Mouse (Mus musculus): ENCODE measurements at regions not wholly inside any gene's neighbourhood (a gene's known extent, or its start where the extent isn't known, plus 50 kb on each side); places are given as distances from the start of the nearest gene placed in this dataset.

GRCm38 (mm10) chr7:40381244-40381643, 516.9 kb upstream of the Vstm2b start:
- no peak for ATAC-seq (ENCODE audit: low FRiP score, low read depth)
- no peaks in the 10 kb centered on the region for H3K4me1 ChIP-seq
- 86% methylated on average over 3 of the region's 3 CpGs for WGBS

DNA sequence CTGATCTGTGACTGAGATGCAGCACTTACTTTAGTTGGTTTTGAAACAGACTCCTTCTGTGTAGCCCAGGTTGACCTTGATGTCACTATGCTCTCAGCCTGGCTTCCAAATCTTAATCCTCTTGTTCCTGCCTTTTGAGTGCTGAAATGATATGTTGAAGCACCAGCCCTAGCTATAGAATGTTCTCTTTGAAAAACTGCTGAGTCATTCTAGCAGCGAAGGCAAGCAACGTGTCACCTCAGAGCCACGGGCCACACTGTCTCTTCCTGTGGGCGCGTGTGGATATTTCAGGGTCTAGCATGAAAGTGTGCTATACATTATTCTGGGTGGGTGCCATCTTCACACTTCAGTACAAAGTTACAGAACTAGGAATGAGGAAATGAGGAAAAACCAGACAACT, 510.0 kb upstream of the Vstm2b start:
- no peak for ATAC-seq (ENCODE audit: low FRiP score, low read depth)
- Histone ChIP-seq H3K27me3 (peaks cover 6% of the 10 kb centered on the region), H3K27ac (no peak overlapping the region), H3K36me3 (no peaks in the 10 kb centered on the region), H3K9me3 (no peaks in the 10 kb centered on the region), H3K4me3 (no peak overlapping the region), H3K9ac (no peak overlapping the region), H3K4me2 (replicated peaks) (no peak overlapping the region), H3K4me1 (no peaks in the 10 kb centered on the region)
- WGBS = 91% methylated on average over 5 of the region's 5 CpGs

More at GRCm38 (mm10) chr7:40381244-40381643, 516.9 kb upstream of the Vstm2b start:
- Histone ChIP-seq H3K4me3 (no peak overlapping the region), H3K27ac (no peak overlapping the region), H3K9ac (no peak overlapping the region), H3K9me3 (no peaks in the 10 kb centered on the region), H3K27me3 (no peaks in the 10 kb centered on the region), H3K4me2 (replicated peaks) (no peak overlapping the region), H3K36me3 (no peaks in the 10 kb centered on the region)

- Histone ChIP-seq H3K27me3 (peaks cover 6% of the 10 kb centered on the region), H3K4me3 (no peak overlapping the region), H3K4me2 (replicated peaks) (no peak overlapping the region), H3K27ac (no peak overlapping the region), H3K36me3 (no peaks in the 10 kb centered on the region), H3K4me1 (no peaks in the 10 kb centered on the region), H3K9me3 (no peaks in the 10 kb centered on the region), H3K9ac (no peak overlapping the region)
- ATAC-seq (ENCODE audit: low FRiP score, low read depth) = no peak
- 38% methylated on average over 3 of the region's 3 CpGs for WGBS
Observed at GRCm38 (mm10) chr7:40389795-40390194, 508.3 kb upstream of the Vstm2b start.

- H3K4me2 ChIP-seq (replicated peaks) = no peak overlapping the region
- WGBS = 28% methylated on average over 3 of the region's 3 CpGs
- H3K4me1 ChIP-seq = no peaks in the 10 kb centered on the region
- H3K9ac ChIP-seq = no peak overlapping the region
- H3K9me3 ChIP-seq = no peaks in the 10 kb centered on the region
- H3K4me3 ChIP-seq = no peak overlapping the region
- H3K36me3 ChIP-seq = no peaks in the 10 kb centered on the region
- no peak overlapping the region for H3K27ac ChIP-seq
- H3K27me3 ChIP-seq = peaks cover 6% of the 10 kb centered on the region
- ATAC-seq (ENCODE audit: low FRiP score, low read depth) = no peak
Observed at GRCm38 (mm10) chr7:40390927-40391326, 507.2 kb upstream of the Vstm2b start.

DNA sequence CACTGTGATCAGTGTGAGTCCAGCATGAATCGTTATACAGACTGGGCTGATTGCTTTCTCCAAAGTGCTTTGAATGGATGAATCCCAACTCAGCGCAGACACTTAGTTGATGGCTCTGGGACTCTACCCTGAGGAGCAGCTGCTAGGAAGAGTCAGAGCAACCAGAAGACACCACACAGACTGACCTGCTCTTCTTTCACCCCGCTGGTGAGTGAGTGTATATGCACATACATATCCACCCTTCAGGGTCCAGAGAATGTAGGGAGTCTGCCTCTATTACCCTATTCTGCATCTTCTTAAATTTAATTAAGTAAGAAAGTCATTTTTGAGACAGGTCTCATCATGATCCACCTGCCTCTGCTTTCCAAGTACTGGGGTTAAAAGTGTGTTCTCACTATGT, 506.5 kb upstream of the Vstm2b start:
- Histone ChIP-seq H3K4me2 (replicated peaks) (no peak overlapping the region), H3K9me3 (no peaks in the 10 kb centered on the region), H3K9ac (no peak overlapping the region), H3K27ac (no peak overlapping the region), H3K4me3 (no peak overlapping the region), H3K27me3 (peaks cover 6% of the 10 kb centered on the region), H3K36me3 (no peaks in the 10 kb centered on the region), H3K4me1 (no peaks in the 10 kb centered on the region)
- WGBS = 48% methylated on average over 3 of the region's 3 CpGs
- ATAC-seq (ENCODE audit: low FRiP score, low read depth) = no peak

- no peak overlapping the region for H3K4me2 ChIP-seq (replicated peaks)
- no peak for ATAC-seq (ENCODE audit: low FRiP score, low read depth)
- H3K9ac ChIP-seq = no peak overlapping the region
- H3K27ac ChIP-seq = no peak overlapping the region
- H3K9me3 ChIP-seq = no peaks in the 10 kb centered on the region
- H3K4me3 ChIP-seq = no peak overlapping the region
- H3K4me1 ChIP-seq = no peaks in the 10 kb centered on the region
- no peaks in the 10 kb centered on the region for H3K36me3 ChIP-seq
- H3K27me3 ChIP-seq = peaks cover 6% of the 10 kb centered on the region
- 72% methylated on average over 3 of the region's 3 CpGs for WGBS
Observed at GRCm38 (mm10) chr7:40392207-40392606, 505.9 kb upstream of the Vstm2b start.

GRCm38 (mm10) chr7:40392699-40393098, 505.4 kb upstream of the Vstm2b start:
- Histone ChIP-seq H3K9me3 (no peaks in the 10 kb centered on the region), H3K27me3 (peaks cover 6% of the 10 kb centered on the region), H3K4me3 (no peak overlapping the region), H3K36me3 (no peaks in the 10 kb centered on the region), H3K4me1 (no peaks in the 10 kb centered on the region), H3K9ac (no peak overlapping the region), H3K4me2 (replicated peaks) (no peak overlapping the region), H3K27ac (no peak overlapping the region)
- 65% methylated on average over 1 of the region's 1 CpGs for WGBS
- no peak for ATAC-seq (ENCODE audit: low FRiP score, low read depth)

GRCm38 (mm10) chr7:40398266-40398665, 499.9 kb upstream of the Vstm2b start:
- WGBS = 74% methylated on average over 5 of the region's 5 CpGs

DNA sequence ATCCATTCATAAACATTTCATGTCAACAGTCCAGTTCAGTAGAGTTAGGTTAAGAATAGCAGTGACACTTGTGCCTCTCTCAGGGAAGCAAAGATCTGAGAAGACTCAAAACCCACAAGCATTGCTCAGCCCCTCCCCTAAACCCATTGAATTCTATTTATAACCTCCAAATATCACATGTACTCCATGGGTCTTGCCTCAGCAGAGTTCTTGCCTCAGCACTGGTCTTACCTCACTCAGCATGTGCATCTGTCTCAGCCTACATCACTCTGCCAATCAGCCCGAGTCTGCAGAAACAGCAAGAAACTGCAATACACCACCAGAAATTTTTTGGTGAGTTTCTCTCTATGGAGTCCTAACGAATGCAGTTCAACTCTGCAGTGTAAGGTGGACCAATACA, 478.8 kb upstream of the Vstm2b start:
- 64% methylated on average over 2 of the region's 2 CpGs for WGBS
- no peak overlapping the region for H3K4me3 ChIP-seq
- no peaks in the 10 kb centered on the region for H3K27me3 ChIP-seq
- no peak overlapping the region for H3K9ac ChIP-seq
- no peaks in the 10 kb centered on the region for H3K4me1 ChIP-seq
- ATAC-seq (ENCODE audit: low FRiP score, low read depth) = no peak
- H3K27ac ChIP-seq = no peak overlapping the region
- no peak overlapping the region for H3K4me2 ChIP-seq (replicated peaks)
- no peaks in the 10 kb centered on the region for H3K36me3 ChIP-seq
- no peaks in the 10 kb centered on the region for H3K9me3 ChIP-seq

More at GRCm38 (mm10) chr7:40398266-40398665, 499.9 kb upstream of the Vstm2b start:
- H3K27ac ChIP-seq = no peak overlapping the region
- no peaks in the 10 kb centered on the region for H3K9me3 ChIP-seq
- no peak for ATAC-seq (ENCODE audit: low FRiP score, low read depth)
- no peaks in the 10 kb centered on the region for H3K27me3 ChIP-seq
- no peak overlapping the region for H3K4me2 ChIP-seq (replicated peaks)
- H3K4me1 ChIP-seq = no peaks in the 10 kb centered on the region
- H3K4me3 ChIP-seq = no peak overlapping the region
- no peak overlapping the region for H3K9ac ChIP-seq
- no peaks in the 10 kb centered on the region for H3K36me3 ChIP-seq

DNA sequence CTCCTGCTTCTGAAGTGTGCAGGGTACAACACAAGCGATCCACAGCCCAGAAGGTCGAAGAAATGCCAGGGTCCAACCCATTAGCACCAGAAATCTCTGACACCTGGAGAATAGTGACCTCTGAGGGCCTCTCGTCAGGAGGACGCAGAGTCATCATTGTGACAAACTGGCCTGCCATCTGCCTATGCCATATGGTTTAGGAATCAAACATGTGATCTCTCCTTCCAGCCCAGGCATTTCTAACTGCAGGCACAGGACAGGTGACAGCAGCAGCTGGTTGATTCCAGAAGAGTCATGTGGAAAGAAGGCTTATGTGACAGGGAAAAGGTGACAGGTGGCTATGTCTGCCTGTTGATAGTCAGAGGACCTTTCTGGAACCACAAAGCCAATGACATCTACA, 476.0 kb upstream of the Vstm2b start:
- ATAC-seq (ENCODE audit: low FRiP score, low read depth) = no peak; the same call in 1 of the 2 replicates
- WGBS = 71% methylated on average over 4 of the region's 4 CpGs
- H3K9me3 ChIP-seq = no peaks in the 10 kb centered on the region
- H3K27me3 ChIP-seq = no peaks in the 10 kb centered on the region
- H3K4me2 ChIP-seq (replicated peaks) = no peak overlapping the region
- H3K4me1 ChIP-seq = no peaks in the 10 kb centered on the region
- H3K4me3 ChIP-seq = no peak overlapping the region
- no peak overlapping the region for H3K27ac ChIP-seq
- H3K9ac ChIP-seq = no peak overlapping the region
- H3K36me3 ChIP-seq = no peaks in the 10 kb centered on the region

DNA sequence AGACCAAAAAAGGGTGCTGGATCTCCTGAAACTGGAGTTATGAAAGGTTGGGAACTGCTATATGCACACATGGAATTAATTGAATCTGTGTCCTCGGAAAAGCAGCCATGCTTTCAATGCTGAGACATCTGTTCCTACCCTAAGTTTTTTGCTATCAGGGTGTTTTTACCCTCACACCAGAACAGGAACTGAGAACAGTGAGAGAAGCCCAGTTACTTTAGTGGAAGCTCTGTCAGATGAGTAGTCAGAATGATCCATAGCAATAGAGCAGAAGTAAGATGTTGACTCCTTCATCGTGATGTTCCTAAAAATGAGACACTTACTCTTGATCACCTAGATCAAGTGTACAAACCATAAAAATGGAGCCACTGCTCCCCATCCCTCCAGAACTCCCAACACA, 468.7 kb upstream of the Vstm2b start:
- Histone ChIP-seq H3K27me3 (no peaks in the 10 kb centered on the region), H3K9me3 (no peaks in the 10 kb centered on the region), H3K27ac (no peak overlapping the region), H3K9ac (no peak overlapping the region), H3K36me3 (no peaks in the 10 kb centered on the region), H3K4me1 (no peaks in the 10 kb centered on the region), H3K4me2 (replicated peaks) (no peak overlapping the region), H3K4me3 (no peak overlapping the region)
- WGBS = 77% methylated on average over 2 of the region's 2 CpGs
- no peak for ATAC-seq (ENCODE audit: low FRiP score, low read depth)

DNA sequence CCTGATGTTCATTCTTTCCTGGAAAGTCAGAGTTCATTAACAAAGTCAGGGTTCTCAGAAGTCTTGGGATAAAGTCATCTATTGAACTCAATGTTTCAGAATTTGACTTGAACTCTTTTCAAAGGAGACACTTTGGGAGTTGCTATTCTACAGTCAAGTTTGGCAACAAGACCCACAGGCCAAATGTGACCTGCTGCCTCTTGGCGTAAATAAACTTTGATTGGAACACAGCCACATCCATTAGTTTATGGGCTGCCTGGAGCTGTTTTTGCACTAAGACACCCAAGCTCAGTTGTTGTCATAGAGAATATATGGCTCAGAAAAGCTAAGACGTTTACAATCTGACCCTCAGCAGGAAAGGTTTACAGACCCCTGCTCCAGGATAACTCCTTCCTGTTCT, 464.2 kb upstream of the Vstm2b start:
- Histone ChIP-seq H3K9ac (no peak overlapping the region), H3K27me3 (no peaks in the 10 kb centered on the region), H3K36me3 (no peaks in the 10 kb centered on the region), H3K4me2 (replicated peaks) (no peak overlapping the region), H3K4me3 (no peak overlapping the region), H3K27ac (no peak overlapping the region), H3K4me1 (no peaks in the 10 kb centered on the region), H3K9me3 (peaks cover 5% of the 10 kb centered on the region)
- WGBS = 35% methylated on average over 2 of the region's 2 CpGs
- ATAC-seq (ENCODE audit: low FRiP score, low read depth) = no peak

GRCm38 (mm10) chr7:40441128-40441527, 457.0 kb upstream of the Vstm2b start:
- H3K27ac ChIP-seq = no peak overlapping the region
- WGBS = 48% methylated on average over 1 of the region's 1 CpGs
- H3K4me2 ChIP-seq (replicated peaks) = no peak overlapping the region
- H3K4me3 ChIP-seq = no peak overlapping the region
- ATAC-seq (ENCODE audit: low FRiP score, low read depth) = no peak
- H3K4me1 ChIP-seq = no peaks in the 10 kb centered on the region
- no peaks in the 10 kb centered on the region for H3K27me3 ChIP-seq
- no peak overlapping the region for H3K9ac ChIP-seq
- peaks cover 5% of the 10 kb centered on the region for H3K9me3 ChIP-seq
- no peaks in the 10 kb centered on the region for H3K36me3 ChIP-seq

Data from limb, embryonic 13.5 days (tissue).